Mouse (Mus musculus): ENCODE measurements around the gene Ebpl. TPM values are rescaled to one million over a fixed set of nuclear protein-coding genes. Genes with fewer than 3 reads are reported as not detected.

Ebpl gene
- polyA plus RNA-seq, 2 experiments: 4.8 to 14.5 TPM

- 76% methylated on average over 1 of the region's 1 CpGs for WGBS
- no peaks in the 10 kb centered on the region for H3K9me3 ChIP-seq (ENCODE audit: control insufficient read depth, low read length)
- H3K9ac ChIP-seq (ENCODE audit: low read depth, low read length, severe bottlenecking): no peak overlapping the region
- no peak overlapping the region for H3K4me3 ChIP-seq (replicated peaks; ENCODE audit: low read length)
- no peaks in the 10 kb centered on the region for H3K4me1 ChIP-seq (ENCODE audit: control insufficient read depth, insufficient read depth, low read length)
- H3K36me3 ChIP-seq (ENCODE audit: control insufficient read depth, insufficient read depth, low read length): no peaks in the 10 kb centered on the region
- TF ChIP-seq POLR2A (IDR thresholded peaks at IDR 0.05; ENCODE audit: borderline replicate concordance, extremely low read depth, insufficient read depth, insufficient read length): no peak
- H3K27me3 ChIP-seq (ENCODE audit: control insufficient read depth, insufficient read depth, low read length): no peaks in the 10 kb centered on the region
- no peak overlapping the region for H3K4me2 ChIP-seq (replicated peaks; ENCODE audit: low read depth, low read length, severe bottlenecking)
- H3K27ac ChIP-seq (replicated peaks; ENCODE audit: low read depth, low read length): no peak overlapping the region
- ATAC-seq (ENCODE audit: low FRiP score, low read depth) (no peak), DNase-seq (ENCODE audit: low spot score) (no peak)
Measured at GRCm38 (mm10) chr14:61322740-61323139, 37.5 kb downstream of the Ebpl start.

GRCm38 (mm10) chr14:61321200-61321599 is 39.0 kb downstream of the Ebpl start:
- no peak overlapping the region for H3K27ac ChIP-seq (replicated peaks; ENCODE audit: low read depth, low read length)
- TF ChIP-seq POLR2A (IDR thresholded peaks at IDR 0.05; ENCODE audit: borderline replicate concordance, extremely low read depth, insufficient read depth, insufficient read length): no peak
- no peak for DNase-seq (ENCODE audit: low spot score)
- WGBS: 63% methylated on average over 4 of the region's 4 CpGs
- H3K4me2 ChIP-seq (replicated peaks; ENCODE audit: low read depth, low read length, severe bottlenecking): no peak overlapping the region
- no peaks in the 10 kb centered on the region for H3K27me3 ChIP-seq (ENCODE audit: control insufficient read depth, insufficient read depth, low read length)
- H3K4me3 ChIP-seq (replicated peaks; ENCODE audit: low read length): no peak overlapping the region
- H3K9ac ChIP-seq (ENCODE audit: low read depth, low read length, severe bottlenecking): no peak overlapping the region
- H3K4me1 ChIP-seq (ENCODE audit: control insufficient read depth, insufficient read depth, low read length): no peaks in the 10 kb centered on the region
- no peaks in the 10 kb centered on the region for H3K9me3 ChIP-seq (ENCODE audit: control insufficient read depth, low read length)
- no peaks in the 10 kb centered on the region for H3K36me3 ChIP-seq (ENCODE audit: control insufficient read depth, insufficient read depth, low read length)
- no peak for ATAC-seq (ENCODE audit: low FRiP score, low read depth)

DNA sequence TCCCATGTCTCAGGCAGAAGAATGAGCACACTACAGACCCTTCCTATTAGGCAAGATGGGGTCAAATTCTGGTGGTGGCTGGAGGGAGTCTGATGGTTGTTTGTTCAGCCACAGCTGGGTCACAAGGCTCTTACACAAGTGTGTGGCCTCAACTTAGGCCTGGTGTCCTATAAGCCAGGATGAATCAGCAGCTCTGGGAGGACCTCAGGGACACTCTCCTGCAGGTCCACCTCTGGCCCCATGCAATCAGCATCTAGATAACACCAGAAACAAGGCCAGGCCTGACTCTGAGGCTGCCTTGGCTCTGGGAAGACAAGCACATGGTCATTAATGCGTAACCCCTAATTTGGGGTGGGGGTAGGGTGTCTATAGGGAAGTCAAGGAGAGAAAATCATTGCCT is 39.5 kb downstream of the Ebpl start:
- Histone ChIP-seq H3K27ac (replicated peaks; ENCODE audit: low read depth, low read length) (no peak overlapping the region), H3K9ac (ENCODE audit: low read depth, low read length, severe bottlenecking) (no peak overlapping the region), H3K36me3 (ENCODE audit: control insufficient read depth, insufficient read depth, low read length) (no peaks in the 10 kb centered on the region), H3K4me3 (replicated peaks; ENCODE audit: low read length) (no peak overlapping the region), H3K4me2 (replicated peaks; ENCODE audit: low read depth, low read length, severe bottlenecking) (no peak overlapping the region), H3K27me3 (ENCODE audit: control insufficient read depth, insufficient read depth, low read length) (no peaks in the 10 kb centered on the region), H3K9me3 (ENCODE audit: control insufficient read depth, low read length) (no peaks in the 10 kb centered on the region), H3K4me1 (ENCODE audit: control insufficient read depth, insufficient read depth, low read length) (no peaks in the 10 kb centered on the region)
- ATAC-seq (ENCODE audit: low FRiP score, low read depth): no peak
- TF ChIP-seq POLR2A (IDR thresholded peaks at IDR 0.05; ENCODE audit: borderline replicate concordance, extremely low read depth, insufficient read depth, insufficient read length): no peak
- no peak for DNase-seq (ENCODE audit: low spot score)
- 81% methylated on average over 1 of the region's 1 CpGs for whole genome bisulfite sequencing

DNA sequence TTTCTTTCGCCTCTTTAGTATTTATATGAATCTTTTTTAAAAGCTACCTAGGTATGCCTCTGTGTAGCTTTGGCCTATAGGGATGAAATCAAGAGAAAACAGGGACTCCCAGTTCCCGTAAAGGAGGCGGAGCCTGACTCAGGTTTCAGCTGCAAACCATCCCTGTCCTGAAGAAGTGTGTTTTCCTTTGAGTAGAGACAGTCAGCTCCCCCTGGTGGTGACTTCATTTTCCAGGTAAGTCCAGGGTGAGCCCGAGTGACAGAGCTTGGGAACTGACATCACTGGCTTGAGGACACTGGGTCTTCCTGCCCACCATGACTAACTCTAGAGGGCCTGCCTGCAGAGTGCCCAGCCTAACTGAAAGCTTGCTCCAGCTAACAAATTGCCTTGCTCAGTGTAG is 43.4 kb downstream of the Ebpl start:
- H3K9me3 ChIP-seq (ENCODE audit: control insufficient read depth, low read length): no peaks in the 10 kb centered on the region
- H3K9ac ChIP-seq (ENCODE audit: low read depth, low read length, severe bottlenecking): no peak overlapping the region
- no peaks in the 10 kb centered on the region for H3K4me1 ChIP-seq (ENCODE audit: control insufficient read depth, insufficient read depth, low read length)
- no peak for TF ChIP-seq POLR2A (IDR thresholded peaks at IDR 0.05; ENCODE audit: borderline replicate concordance, extremely low read depth, insufficient read depth, insufficient read length)
- no peak overlapping the region for H3K4me3 ChIP-seq (replicated peaks; ENCODE audit: low read length)
- WGBS: 25% methylated on average over 4 of the region's 4 CpGs
- DNase-seq (ENCODE audit: low spot score) (peak; percentile 62), ATAC-seq (ENCODE audit: low FRiP score, low read depth) (no peak)
- H3K27ac ChIP-seq (replicated peaks; ENCODE audit: low read depth, low read length): no peak overlapping the region
- H3K36me3 ChIP-seq (ENCODE audit: control insufficient read depth, insufficient read depth, low read length): no peaks in the 10 kb centered on the region
- no peak overlapping the region for H3K4me2 ChIP-seq (replicated peaks; ENCODE audit: low read depth, low read length, severe bottlenecking)
- H3K27me3 ChIP-seq (ENCODE audit: control insufficient read depth, insufficient read depth, low read length): no peaks in the 10 kb centered on the region

DNA sequence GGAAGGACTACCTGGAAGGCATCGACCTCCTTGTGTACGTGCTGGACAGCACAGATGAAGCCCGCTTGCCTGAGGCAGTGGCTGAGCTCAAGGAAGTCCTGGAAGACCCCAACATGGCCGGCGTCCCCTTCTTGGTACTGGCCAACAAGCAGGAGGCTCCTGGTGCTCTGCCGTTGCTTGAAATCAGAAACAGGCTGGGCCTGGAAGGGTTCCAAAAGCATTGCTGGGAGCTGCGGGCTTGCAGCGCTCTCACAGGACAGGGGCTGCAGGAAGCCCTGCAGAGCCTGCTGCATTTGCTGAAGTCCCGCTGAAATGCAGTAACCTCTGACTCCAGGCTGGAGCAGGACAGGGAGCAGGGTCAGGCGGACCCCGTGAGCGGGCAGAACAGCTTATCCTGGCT is 49.3 kb downstream of the Ebpl start:
- Histone ChIP-seq H3K4me2 (replicated peaks; ENCODE audit: low read depth, low read length, severe bottlenecking) (peak overlapping the region; percentile 13; the same call in 1 of the 2 replicates), H3K4me3 (replicated peaks; ENCODE audit: low read length) (no peak overlapping the region), H3K4me1 (ENCODE audit: control insufficient read depth, insufficient read depth, low read length) (peaks cover 18% of the 10 kb centered on the region), H3K27ac (replicated peaks; ENCODE audit: low read depth, low read length) (no peak overlapping the region), H3K36me3 (ENCODE audit: control insufficient read depth, insufficient read depth, low read length) (no peaks in the 10 kb centered on the region), H3K9ac (ENCODE audit: low read depth, low read length, severe bottlenecking) (no peak overlapping the region), H3K27me3 (ENCODE audit: control insufficient read depth, insufficient read depth, low read length) (no peaks in the 10 kb centered on the region), H3K9me3 (ENCODE audit: control insufficient read depth, low read length) (no peaks in the 10 kb centered on the region)
- 51% methylated on average over 12 of the region's 12 CpGs for WGBS
- no peak for TF ChIP-seq POLR2A (IDR thresholded peaks at IDR 0.05; ENCODE audit: borderline replicate concordance, extremely low read depth, insufficient read depth, insufficient read length)
- ATAC-seq (ENCODE audit: low FRiP score, low read depth) (no peak), DNase-seq (ENCODE audit: low spot score) (peak; percentile 74)
